Mouse (Mus musculus) brain, adult 2 months (tissue): ENCODE measurements at regions not wholly inside any gene's neighbourhood (a gene's known extent, or its start where the extent isn't known, plus 50 kb on each side); places are given as distances from the start of the nearest gene placed in this dataset.
A peak's percentile ranks its signal among the peaks of the same experiment; 100 is the strongest.
"Not testable (repeated sequence)": the region's sequence is repeated elsewhere in the genome, so short reads cannot be mapped to it uniquely, and the experiment has no call there.

ENCODE experiments used
- DNase-seq: peaks from one replicate; pipeline ENCODE4 v3.0.0; 2011; ENCODE audit warnings: low read depth, low spot score

GRCm38 (mm10) chrX:40707176-40707575, 693.5 kb upstream of the Gria3 start:
- DNase-seq: not testable (repeated sequence)

- no peak for DNase-seq
These were observed 692.0 kb upstream of the Gria3 start for GRCm38 (mm10) chrX:40708631-40709030.

- DNase-seq: peak; percentile 87
These were observed 659.8 kb upstream of the Gria3 start for GRCm38 (mm10) chrX:40740701-40741344.
